Mouse (Mus musculus) liver, embryonic 14.5 days (tissue): ENCODE data around the gene Ralgps1. TPM values are rescaled to one million over a fixed set of nuclear protein-coding genes. Genes with fewer than 3 reads are reported as not detected.

Experiments used
- ATAC-seq: fragments of 200-750 bp; cut with Nextera tagmentation; 2 replicates; pipeline ENCODE4 v1.8.0; 2017; ENCODE audit warnings: moderate number of reproducible peaks, mild to moderate bottlenecking, moderate library complexity; ENCODE audit not compliant: insufficient read depth
- DNase-seq, 3 experiments: peaks; one replicate each; pipeline ENCODE4 v3.0.0-alpha.2; 2012 to 2013; ENCODE audit warnings: low read depth in 3 of 3, low spot score in 3 of 3
- H3K27ac ChIP-seq: fragments of 300-500 bp; sonication (generic); 2 replicates; pipeline ENCODE4 v1.5.1; 2014; ENCODE audit warnings: moderate library complexity, mild to moderate bottlenecking, control low read depth, inconsistent platforms
- H3K27me3 ChIP-seq: fragments of 300-500 bp; sonication (generic); 2 replicates; pipeline ENCODE4 v1.6.1; 2014; ENCODE audit warnings: mild to moderate bottlenecking, low read length, moderate library complexity; ENCODE audit not compliant: control insufficient read depth, insufficient read depth
- H3K36me3 ChIP-seq: fragments of 300-500 bp; sonication (generic); replicated peaks from 2 replicates; pipeline ENCODE4 v1.6.1; 2014; ENCODE audit warnings: low read depth; ENCODE audit not compliant: control insufficient read depth, insufficient read depth
- H3K4me1 ChIP-seq, 2 experiments: fragments of 200-500 bp in 1 of 2; fragments of 300-500 bp in 1 of 2; sonication (generic) in 1 of 2; replicated peaks; 2 replicates each; pipeline ENCODE4 v1.6.1; 2012 to 2014; ENCODE audit warnings: antibody characterized with exemption in 1 of 2, inconsistent platforms in 1 of 2, low read length in 1 of 2; ENCODE audit not compliant: control insufficient read depth in 2 of 2, insufficient read depth in 2 of 2
- H3K4me2 ChIP-seq: fragments of 300-500 bp; sonication (generic); 2 replicates; pipeline ENCODE4 v1.6.1; 2014; ENCODE audit warnings: low read depth, mild to moderate bottlenecking, control low read depth, moderate library complexity
- H3K4me3 ChIP-seq, 2 experiments: fragments of 200-500 bp in 1 of 2; fragments of 300-500 bp in 1 of 2; sonication (generic) in 1 of 2; 2 replicates each; pipeline ENCODE4 v1.5.1; 2012 to 2014; ENCODE audit warnings: low read depth in 2 of 2, low read length in 2 of 2, mild to moderate bottlenecking in 2 of 2, control low read depth in 1 of 2, inconsistent platforms in 1 of 2, moderate library complexity in 1 of 2; ENCODE audit not compliant: insufficient read depth in 1 of 2
- H3K9ac ChIP-seq: fragments of 300-500 bp; sonication (generic); replicated peaks from 2 replicates; pipeline ENCODE4 v1.6.1; 2014; ENCODE audit warnings: mild to moderate bottlenecking, control low read depth, moderate library complexity
- H3K9me3 ChIP-seq: fragments of 300-500 bp; sonication (generic); 2 replicates; pipeline ENCODE4 v1.6.1; 2016; ENCODE audit warnings: low read length, mixed read lengths; ENCODE audit not compliant: control insufficient read depth
- CTCF ChIP-seq: IDR thresholded peaks from 2 replicates; pipeline ENCODE4 v1.5.1; 2016; ENCODE audit warnings: antibody characterized with exemption, low read depth, control low read depth
- EP300 ChIP-seq: IDR thresholded peaks from 2 replicates; pipeline ENCODE4 v1.6.1; 2016; ENCODE audit warnings: antibody characterized with exemption, low read depth
- WGBS: fragments of 180-500 bp; shearing (Covaris S2); extraction: QIAGEN DNeasy Blood & Tissue Kit; methylation state at CpG from one replicate; pipeline ENCODE4 v1.1.7; 2014; ENCODE audit not compliant: insufficient replicate concordance; 5-methylcytosine and 5-hydroxymethylcytosine counted together
- polyA plus RNA-seq, 2 experiments: library from polyadenylated mRNA; depleted of rRNA in 1 of 2; stranded (reverse) in 1 of 2; unstranded in 1 of 2; fragments of >200 nt; fragmentation: Nextera tagmentation in 1 of 2; extraction: Ambion mirVana in 1 of 2; gene quantifications; 2 replicates each; pipeline versions ENCODE4 v1.2.1 to v1.2.3; 2012 to 2014

Ralgps1 gene
- polyA plus RNA-seq, 2 experiments: 0.58 to 0.71 TPM

DNA sequence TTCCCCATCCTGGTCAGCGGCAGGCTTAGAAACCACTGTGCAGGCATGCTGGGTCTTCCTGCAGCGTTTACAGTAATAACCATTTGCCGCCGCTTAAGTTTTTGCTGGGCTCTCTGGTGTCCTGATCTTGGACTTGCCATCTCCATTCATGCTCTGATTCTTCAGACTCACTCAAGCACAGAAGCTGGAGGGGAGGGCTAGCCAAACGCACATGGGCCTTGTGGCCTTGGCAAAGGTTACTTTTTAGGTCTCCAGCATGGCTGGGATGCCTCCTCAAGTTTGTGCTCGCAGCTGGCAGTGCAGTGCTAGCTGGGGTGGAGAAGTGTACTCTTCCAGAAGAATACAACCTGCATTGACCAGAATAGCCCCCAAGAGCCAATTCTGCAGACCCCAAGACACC, 148.8 kb downstream of the Ralgps1 start:
- no peaks in the 10 kb centered on the region for H3K27me3 ChIP-seq
- H3K9me3 ChIP-seq: no peaks in the 10 kb centered on the region
- H3K27ac ChIP-seq: no peak overlapping the region
- DNase-seq (no peak), ATAC-seq (no peak)
- H3K4me1 ChIP-seq: no peaks in the 10 kb centered on the region
- 71% methylated on average over 6 of the region's 6 CpGs for WGBS
- H3K9ac ChIP-seq: no peak overlapping the region
- no peak for TF ChIP-seq EP300
- no peak for TF ChIP-seq CTCF
- H3K4me3 ChIP-seq: no peak overlapping the region
- no peaks in the 10 kb centered on the region for H3K36me3 ChIP-seq
- no peak overlapping the region for H3K4me2 ChIP-seq

DNA sequence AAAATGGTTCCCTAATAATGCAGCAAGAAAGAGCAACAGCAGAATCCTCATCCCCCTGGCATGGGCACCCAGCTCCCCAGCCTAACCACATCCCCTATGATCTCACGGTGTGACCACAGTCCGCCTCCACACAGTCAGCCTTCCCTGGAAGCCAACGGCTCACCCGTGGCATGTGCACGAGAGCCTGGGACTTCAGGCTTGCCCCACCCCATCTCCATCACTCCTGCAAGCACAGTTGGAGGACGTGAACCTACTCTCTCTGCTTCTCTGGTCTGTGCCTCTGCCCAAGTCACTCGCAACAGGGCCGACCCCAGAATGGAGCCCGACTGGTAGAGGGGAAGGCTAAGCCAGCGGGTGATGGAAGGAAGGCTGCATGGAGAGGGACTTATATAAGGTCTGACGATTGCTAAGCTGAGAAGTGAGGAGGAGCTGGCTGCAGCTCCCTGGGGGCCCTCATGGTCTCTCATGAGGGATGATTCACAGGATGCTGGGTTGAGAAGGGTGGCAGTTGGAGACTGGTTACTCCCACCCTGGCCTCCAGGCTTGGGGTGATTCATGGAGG, 149.9 kb downstream of the Ralgps1 start:
- H3K4me1 ChIP-seq: 0 out of 4 replicates have a peak, but pooled peaks cover 0 to 2% of the 10 kb centered on the region in 2 experiments
- ATAC-seq: no peak

DNA sequence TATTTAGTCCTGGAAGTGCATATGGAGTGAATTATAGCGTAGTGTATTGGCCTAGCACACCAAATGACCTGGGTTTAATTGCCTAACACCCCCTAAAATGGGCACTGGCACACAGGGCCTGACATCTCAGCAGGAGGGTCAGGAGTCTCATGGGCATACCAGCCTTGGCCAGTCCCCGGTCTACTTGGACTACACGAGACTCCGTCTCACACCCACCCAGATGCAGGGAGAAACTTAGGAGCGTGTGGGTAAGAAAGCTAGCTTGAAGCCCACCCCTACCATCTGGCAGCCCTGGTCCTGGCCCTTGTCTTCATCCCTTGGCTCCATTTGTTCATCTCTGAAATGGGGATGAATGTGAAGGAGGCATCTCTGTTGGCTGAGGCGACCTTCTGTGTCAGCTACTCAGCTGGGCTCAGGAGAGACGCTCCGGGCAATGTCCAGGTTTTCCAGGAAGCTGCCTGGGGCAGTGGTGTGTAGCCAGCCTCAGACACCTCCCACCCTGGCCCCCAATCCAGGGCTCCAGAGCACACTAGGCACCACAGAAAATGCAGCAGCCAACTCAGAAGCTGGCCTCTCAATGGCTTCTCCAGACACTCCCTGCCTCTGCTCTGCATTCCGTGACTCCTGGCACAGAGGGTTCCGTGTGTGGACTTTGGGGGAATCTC, 150.5 kb downstream of the Ralgps1 start:
- Histone ChIP-seq H3K36me3 (no peaks in the 10 kb centered on the region), H3K27me3 (no peaks in the 10 kb centered on the region), H3K9ac (no peak overlapping the region), H3K4me2 (no peak overlapping the region), H3K4me3 (no peak overlapping the region), H3K27ac (no peak overlapping the region), H3K9me3 (no peaks in the 10 kb centered on the region), H3K4me1 (0 out of 4 replicates have a peak, but pooled peaks cover 0 to 2% of the 10 kb centered on the region in 2 experiments)
- no peak for ATAC-seq
- WGBS: 70% methylated on average over 10 of the region's 10 CpGs
- TF ChIP-seq CTCF: no peak
- no peak for TF ChIP-seq EP300
- no peak for DNase-seq

More for the DNA sequence above, 149.9 kb downstream of the Ralgps1 start:
- WGBS: 49% methylated on average over 11 of the region's 11 CpGs
- H3K27ac ChIP-seq: no peak overlapping the region
- TF ChIP-seq EP300 (no peak), CTCF (no peak)
- no peaks in the 10 kb centered on the region for H3K36me3 ChIP-seq
- H3K27me3 ChIP-seq: no peaks in the 10 kb centered on the region
- H3K9me3 ChIP-seq: no peaks in the 10 kb centered on the region
- no peak overlapping the region for H3K4me2 ChIP-seq
- DNase-seq: no peak
- H3K9ac ChIP-seq: no peak overlapping the region
- H3K4me3 ChIP-seq: no peak overlapping the region

DNA sequence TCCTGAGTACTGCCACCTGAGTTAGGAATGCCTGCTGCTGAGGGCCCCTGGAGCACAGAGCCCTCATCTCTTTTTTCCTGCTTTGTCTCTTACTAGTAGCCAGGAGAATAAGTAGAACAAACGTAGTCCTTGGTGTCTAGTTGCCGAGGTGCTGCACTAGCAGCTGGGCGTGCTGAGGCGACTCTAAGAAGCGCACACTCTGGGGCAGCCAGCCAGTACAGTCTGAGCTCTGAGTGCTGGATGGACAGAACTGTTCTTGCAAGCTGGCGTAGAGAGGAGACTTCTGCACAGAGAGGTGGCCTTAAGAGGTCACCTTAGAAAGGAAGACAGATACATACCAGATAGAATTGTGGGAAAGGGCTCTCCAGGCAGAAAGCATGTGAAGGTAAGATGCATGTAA, 151.0 kb downstream of the Ralgps1 start:
- Histone ChIP-seq H3K27me3 (no peaks in the 10 kb centered on the region), H3K4me1 (peaks cover 0 to 4% of the 10 kb centered on the region in 2 experiments; a peak in 1 of 4 replicates), H3K36me3 (no peaks in the 10 kb centered on the region), H3K27ac (no peak overlapping the region), H3K4me3 (no peak overlapping the region), H3K9ac (no peak overlapping the region), H3K4me2 (no peak overlapping the region), H3K9me3 (no peaks in the 10 kb centered on the region)
- WGBS: 74% methylated on average over 6 of the region's 6 CpGs
- TF ChIP-seq CTCF (no peak), EP300 (no peak)
- ATAC-seq: no peak
- DNase-seq: no peak

DNA sequence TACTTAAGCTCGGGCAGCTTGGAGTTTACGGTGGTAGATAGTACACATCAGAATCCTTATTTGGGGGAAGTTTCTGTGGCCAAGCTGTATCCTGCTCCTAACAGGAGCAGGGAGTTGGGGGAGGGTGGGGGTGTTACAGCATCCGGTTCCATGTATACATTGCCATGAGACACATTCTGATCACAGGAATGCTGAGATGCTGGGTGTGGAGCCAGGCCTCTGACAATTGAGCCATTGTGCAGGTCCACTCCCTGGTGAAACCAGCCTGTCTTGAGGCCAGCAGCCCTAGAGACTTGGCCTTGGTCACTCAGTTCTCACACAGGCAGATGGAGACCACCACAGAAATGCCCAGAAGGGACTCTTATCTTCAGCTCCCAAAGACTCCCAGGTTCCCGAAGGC, 151.6 kb downstream of the Ralgps1 start:
- no peak for TF ChIP-seq CTCF
- TF ChIP-seq EP300: no peak
- no peak for DNase-seq

More for the DNA sequence above, 151.6 kb downstream of the Ralgps1 start:
- H3K9me3 ChIP-seq: no peaks in the 10 kb centered on the region
- H3K4me1 ChIP-seq: peaks cover 0 to 4% of the 10 kb centered on the region in 2 experiments; a peak in 1 of 4 replicates
- H3K9ac ChIP-seq: no peak overlapping the region
- H3K27me3 ChIP-seq: no peaks in the 10 kb centered on the region
- no peak overlapping the region for H3K4me2 ChIP-seq
- 69% methylated on average over 4 of the region's 4 CpGs for WGBS
- no peaks in the 10 kb centered on the region for H3K36me3 ChIP-seq
- H3K4me3 ChIP-seq: no peak overlapping the region
- H3K27ac ChIP-seq: no peak overlapping the region
- no peak for ATAC-seq
